Mouse (Mus musculus): ENCODE data around the gene Olfr1240.

Olfr1240 gene

GRCm38 (mm10) chr2:89442900-89443299 lies at the start of gene Olfr1240:
Gene Olfr1240, minus strand, starts transcription at chr2:89443000.
- no peak for DNase-seq

GRCm38 (mm10) chr2:89487026-89487425 lies 44.2 kb upstream of the Olfr1240 start, which contains the start of gene Olfr1241:
Gene Olfr1241, minus strand, starts transcription at chr2:89487126.
- no peak for DNase-seq

GRCm38 (mm10) chr2:89420307-89420706 lies 22.5 kb downstream of the Olfr1240 start, which contains the start of gene Olfr1239:
Gene Olfr1239, minus strand, starts transcription at chr2:89420407.
- no peak for DNase-seq

- DNase-seq: no peak
Measured at GRCm38 (mm10) chr2:89414557-89414956, 28.2 kb downstream of the Olfr1240 start.

GRCm38 (mm10) chr2:89409576-89409975 lies 33.2 kb downstream of the Olfr1240 start, which contains the start of gene Olfr1238:
Gene Olfr1238, minus strand, starts transcription at chr2:89409676.
- DNase-seq: no peak

GRCm38 (mm10) chr2:89400882-89401281 lies 41.9 kb downstream of the Olfr1240 start:
- no peak for DNase-seq

Data from retina, postnatal 1 day (tissue).